ENCODE assay signal across 27 mouse cellular contexts in the genomic region with DNA sequence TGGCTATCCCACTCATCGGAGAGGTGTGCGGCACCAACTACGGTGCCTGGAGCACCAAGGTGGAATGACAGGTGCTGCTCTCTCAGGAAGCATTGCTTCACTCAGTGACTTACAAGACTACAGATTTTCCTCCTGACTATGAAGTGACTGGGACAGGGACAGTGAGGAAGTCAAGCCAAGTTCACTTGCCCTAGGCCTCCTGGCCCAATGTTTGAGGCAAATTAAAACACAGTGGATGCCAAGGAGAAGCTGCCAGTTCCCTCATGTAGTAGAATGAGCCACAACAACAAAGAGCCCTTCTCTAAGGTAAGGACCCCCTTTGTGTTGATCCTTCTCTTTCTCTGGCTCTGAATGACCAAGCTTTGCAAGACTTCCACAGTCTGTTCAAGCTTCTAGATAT.
"Had no signal": no experiment of that assay in that cellular context is flagged by ENCODE, and none has a peak within 500 bp of the region (broad histone marks: within the 10 kb centered on the region; RNA-seq: fewer than 3 reads in every experiment).

No protein-coding gene starts in this region.

- DNase-seq: gastrocnemius, postnatal 10 days; gastrocnemius, postnatal 36 days; heart, adult 11 months; heart, adult 2 months; heart, postnatal 14 days; heart, postnatal 36 days; kidney, adult 11 months; kidney, adult 2 months; kidney, adult 9 months; kidney, postnatal 14 days; kidney, postnatal 36 days; layer of hippocampus, adult 9-11 months; layer of hippocampus, postnatal 36 days; left cerebral cortex, postnatal 4 days had no signal

- H3K4me1 ChIP-seq: heart, embryonic 15.5 days; hindbrain, embryonic 13.5 days; kidney, embryonic 15.5 days; limb, embryonic 13.5 days; limb, embryonic 15.5 days; liver, embryonic 12.5 days had no signal

- H3K36me3 ChIP-seq: heart, embryonic 15.5 days; hindbrain, embryonic 13.5 days; hindbrain, embryonic 15.5 days; kidney, embryonic 15.5 days; limb, embryonic 13.5 days; limb, embryonic 15.5 days; liver, embryonic 12.5 days had no signal

- H3K9me3 ChIP-seq: heart, embryonic 13.5 days; heart, embryonic 15.5 days; hindbrain, embryonic 13.5 days; hindbrain, embryonic 15.5 days; kidney, embryonic 15.5 days; limb, embryonic 13.5 days; limb, embryonic 15.5 days; liver, embryonic 12.5 days had no signal

- H3K27me3 ChIP-seq: heart, embryonic 13.5 days; heart, embryonic 15.5 days; hindbrain, embryonic 13.5 days; hindbrain, embryonic 15.5 days; kidney, embryonic 15.5 days; limb, embryonic 13.5 days; limb, embryonic 15.5 days; liver, embryonic 12.5 days had no signal

- H3K4me2 ChIP-seq: heart, embryonic 11.5 days; heart, embryonic 13.5 days; heart, embryonic 15.5 days; hindbrain, embryonic 13.5 days; hindbrain, embryonic 15.5 days; kidney, embryonic 15.5 days; limb, embryonic 13.5 days; limb, embryonic 15.5 days; liver, embryonic 12.5 days had no signal

- H3K4me3 ChIP-seq: heart, adult 2 months; heart, embryonic 13.5 days; heart, embryonic 15.5 days; hindbrain, embryonic 13.5 days; hindbrain, embryonic 15.5 days; kidney, embryonic 15.5 days; limb, embryonic 13.5 days; limb, embryonic 15.5 days; liver, embryonic 12.5 days had no signal

- H3K9ac ChIP-seq: heart, embryonic 13.5 days; heart, embryonic 15.5 days; hindbrain, embryonic 13.5 days; hindbrain, embryonic 15.5 days; kidney, embryonic 15.5 days; limb, embryonic 13.5 days; limb, embryonic 15.5 days; liver, embryonic 12.5 days; liver, embryonic 14.5 days had no signal

- ATAC-seq: hindbrain, postnatal 0 days; intestine, embryonic 16.5 days; liver, embryonic 12.5 days had no signal

- H3K27ac ChIP-seq: heart, adult 2 months; heart, embryonic 13.5 days; heart, embryonic 15.5 days; hindbrain, embryonic 13.5 days; hindbrain, embryonic 15.5 days; hindbrain, postnatal 0 days; kidney, embryonic 15.5 days; kidney, postnatal 0 days; limb, embryonic 13.5 days; limb, embryonic 15.5 days; liver, embryonic 12.5 days; liver, embryonic 14.5 days had no signal
